Mouse (Mus musculus): ENCODE measurements at regions not wholly inside any gene's neighbourhood (a gene's known extent, or its start where the extent isn't known, plus 50 kb on each side); places are given as distances from the start of the nearest gene placed in this dataset.

DNA sequence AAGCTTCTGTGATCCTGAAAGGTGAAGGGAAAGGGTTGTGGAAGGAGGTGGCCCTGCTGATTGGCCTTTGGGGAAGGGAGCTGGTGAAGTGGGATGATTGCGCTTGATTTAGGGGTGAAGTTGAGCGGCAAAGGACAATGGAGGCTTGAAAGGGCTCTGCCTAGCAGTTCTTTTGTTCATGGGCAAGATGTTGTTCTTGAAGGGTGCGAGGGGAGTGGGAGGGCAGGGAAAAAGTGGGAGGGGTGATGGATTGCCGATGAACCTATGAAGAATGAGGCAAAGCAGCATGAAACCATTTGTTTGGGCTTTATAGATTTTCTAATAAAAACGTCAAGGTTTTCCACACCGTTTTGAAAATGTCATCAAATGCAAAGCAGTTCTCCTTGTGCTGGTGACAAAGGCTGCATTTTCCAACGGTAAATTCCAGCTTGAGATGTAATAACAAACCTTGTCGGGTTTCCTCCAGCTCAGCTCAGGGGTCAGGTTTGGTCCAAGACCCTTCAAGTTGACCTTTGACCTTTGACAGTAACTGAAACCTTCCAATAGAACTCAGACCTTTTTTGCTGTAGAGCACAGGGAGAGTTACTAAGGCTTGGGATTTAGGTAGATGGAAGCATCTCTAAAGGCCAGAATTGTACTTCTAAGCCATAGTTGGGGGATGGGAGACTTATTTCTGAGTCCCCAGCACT is 767.2 kb upstream of the Car8 start:
- no peak for DNase-seq

- no peak for DNase-seq
Observed at GRCm38 (mm10) chr4:9003891-9004290, 765.0 kb upstream of the Car8 start.

- DNase-seq: no peak
Observed at GRCm38 (mm10) chr4:9002380-9002779, 763.5 kb upstream of the Car8 start.

- no peak for DNase-seq
Observed at GRCm38 (mm10) chr4:8998606-8999005, 759.8 kb upstream of the Car8 start.

DNA sequence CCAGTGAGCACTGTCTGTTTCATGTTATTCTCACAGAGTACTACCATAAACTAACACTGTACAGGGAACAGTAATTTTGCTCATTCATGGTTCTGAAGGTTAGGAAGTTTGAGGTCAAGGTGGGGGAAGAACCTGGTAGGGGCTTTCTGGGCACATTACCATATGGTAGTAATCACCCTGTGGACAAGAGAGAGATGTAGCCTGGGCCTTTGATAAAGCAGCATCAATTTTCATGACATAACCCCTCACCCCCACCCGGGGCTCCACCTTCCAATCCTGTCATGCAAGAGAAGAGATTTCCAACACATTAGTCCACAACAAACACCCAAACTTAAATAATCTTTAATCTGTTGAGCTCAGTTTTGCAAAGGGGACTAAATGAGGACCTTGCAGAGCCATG is 753.3 kb upstream of the Car8 start:
- no peak for DNase-seq

DNA sequence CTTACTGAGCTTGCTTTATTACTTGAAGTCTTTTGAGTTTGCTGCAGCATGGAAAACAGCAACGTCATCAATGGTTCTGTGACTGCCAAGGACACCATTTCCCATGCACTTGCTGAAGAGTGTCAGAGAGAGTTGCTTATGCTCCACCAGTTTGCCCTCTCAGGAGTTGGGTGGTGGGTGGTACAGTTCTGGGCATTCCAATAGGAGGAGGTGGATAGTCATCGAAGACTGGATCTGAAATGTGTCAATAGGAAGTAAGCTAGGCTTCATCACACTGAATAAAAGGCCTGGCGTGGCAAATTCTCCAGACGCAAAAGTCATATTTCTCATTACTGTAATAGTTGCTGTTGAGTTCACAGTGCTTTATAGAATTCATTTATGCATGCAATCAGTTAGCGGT is 751.7 kb upstream of the Car8 start:
- DNase-seq: no peak

- no peak for DNase-seq
Observed at GRCm38 (mm10) chr4:8989614-8990013, 750.8 kb upstream of the Car8 start.

DNA sequence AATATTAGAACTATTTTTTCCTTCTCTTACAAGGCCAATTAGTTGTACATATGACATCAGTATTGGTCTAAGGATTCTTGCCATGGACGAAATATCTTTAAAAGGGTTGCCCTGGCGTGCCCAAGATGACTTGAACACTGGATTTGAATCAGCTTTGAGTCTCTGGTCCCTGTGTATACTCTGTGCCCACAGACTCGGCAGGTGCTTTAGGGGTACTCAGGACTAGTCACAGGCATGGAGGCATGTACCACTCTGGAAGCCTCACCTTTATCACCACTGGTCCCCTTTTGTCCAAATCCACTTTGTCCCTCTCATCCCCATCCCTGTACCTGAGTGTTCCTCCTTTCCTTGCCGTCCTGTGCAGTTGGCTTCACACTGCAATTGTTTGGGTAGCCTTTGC is 750.3 kb upstream of the Car8 start:
- DNase-seq: no peak

DNA sequence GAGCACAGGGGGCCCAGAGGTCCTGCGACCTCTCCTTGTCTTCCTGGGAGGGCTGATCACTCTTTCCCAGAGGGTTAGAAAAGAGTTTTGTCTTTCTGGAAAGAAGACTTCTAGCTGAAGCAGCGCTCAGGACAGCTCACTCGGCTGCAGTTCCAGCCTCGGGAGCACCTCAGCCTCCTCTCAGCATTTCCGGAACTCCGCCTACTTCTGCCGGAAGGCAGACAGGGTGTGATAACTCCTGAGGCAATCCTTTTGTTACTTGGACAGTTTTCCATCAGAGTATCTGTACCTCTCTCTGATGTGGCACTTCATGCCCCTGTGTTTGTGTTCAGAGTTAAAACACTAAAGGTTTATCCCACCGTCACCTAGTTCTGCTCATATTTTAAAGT is 749.5 kb upstream of the Car8 start:
- DNase-seq: no peak

DNA sequence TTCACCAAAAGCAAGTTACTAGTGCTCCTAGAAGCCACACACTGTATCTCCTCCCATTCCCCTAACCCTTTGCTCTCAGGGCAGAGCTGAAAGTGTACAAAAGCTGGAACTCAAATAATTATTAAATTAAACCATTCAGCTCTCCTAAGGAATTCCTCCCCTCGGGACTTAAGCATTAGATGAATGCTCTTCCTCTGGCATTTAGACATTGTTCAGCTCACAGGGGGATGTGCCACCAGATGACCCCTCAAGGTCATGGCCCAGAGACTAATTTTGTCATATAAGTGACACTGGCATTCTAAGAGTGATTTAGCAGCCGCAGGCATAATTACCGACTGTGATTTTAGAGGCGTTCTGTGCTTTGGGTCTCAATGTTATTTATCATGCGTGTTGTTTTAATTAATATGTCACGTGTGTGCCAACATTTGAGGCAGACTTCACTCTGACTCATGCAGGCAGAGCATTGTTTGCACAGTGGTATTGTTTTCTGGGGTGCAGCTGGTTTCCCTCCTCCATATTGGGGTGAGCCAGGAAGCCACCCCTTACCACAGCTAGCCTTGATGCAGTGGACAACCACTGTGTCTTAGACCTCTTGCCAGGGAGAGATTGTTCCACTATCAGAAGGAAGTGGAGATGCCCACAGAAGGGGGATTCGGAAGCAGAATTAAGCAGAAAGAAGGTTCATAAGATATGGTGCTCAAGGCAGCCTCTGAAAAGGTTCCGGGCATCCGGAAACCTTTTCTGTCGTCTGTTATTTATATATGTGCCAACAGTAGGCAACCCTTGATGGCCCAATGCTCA is 748.9 kb upstream of the Car8 start:
- no peak for DNase-seq

- DNase-seq: no peak
Observed at GRCm38 (mm10) chr4:8986394-8987091, 747.7 kb upstream of the Car8 start.

DNA sequence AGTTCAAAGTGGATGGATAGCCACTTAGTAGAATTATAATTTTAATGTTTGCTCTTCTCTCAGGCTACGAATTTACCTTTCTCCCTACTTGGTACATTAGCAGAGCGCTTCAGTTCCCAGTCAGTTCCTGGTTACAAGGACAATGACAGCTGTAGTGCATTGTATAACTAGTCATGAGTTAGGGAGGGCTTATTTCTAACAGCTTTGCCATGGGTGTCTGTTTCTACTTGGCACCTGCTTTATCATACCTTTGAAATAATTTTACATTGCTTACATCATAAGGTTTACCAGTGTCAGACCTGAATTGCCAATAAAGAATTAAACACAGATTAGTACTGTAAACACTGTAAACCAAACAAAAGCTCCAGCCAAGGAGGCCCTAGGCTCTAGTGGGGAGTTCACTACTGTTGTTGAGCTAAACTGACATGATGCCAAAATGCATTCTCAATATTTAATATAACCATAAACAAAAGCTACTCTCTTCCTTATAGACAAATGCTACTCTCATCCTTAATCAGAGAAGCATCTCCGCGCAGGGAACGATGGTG is 745.3 kb upstream of the Car8 start:
- DNase-seq: no peak

- no peak for DNase-seq
Observed at GRCm38 (mm10) chr4:8978949-8979348, 740.1 kb upstream of the Car8 start.

DNA sequence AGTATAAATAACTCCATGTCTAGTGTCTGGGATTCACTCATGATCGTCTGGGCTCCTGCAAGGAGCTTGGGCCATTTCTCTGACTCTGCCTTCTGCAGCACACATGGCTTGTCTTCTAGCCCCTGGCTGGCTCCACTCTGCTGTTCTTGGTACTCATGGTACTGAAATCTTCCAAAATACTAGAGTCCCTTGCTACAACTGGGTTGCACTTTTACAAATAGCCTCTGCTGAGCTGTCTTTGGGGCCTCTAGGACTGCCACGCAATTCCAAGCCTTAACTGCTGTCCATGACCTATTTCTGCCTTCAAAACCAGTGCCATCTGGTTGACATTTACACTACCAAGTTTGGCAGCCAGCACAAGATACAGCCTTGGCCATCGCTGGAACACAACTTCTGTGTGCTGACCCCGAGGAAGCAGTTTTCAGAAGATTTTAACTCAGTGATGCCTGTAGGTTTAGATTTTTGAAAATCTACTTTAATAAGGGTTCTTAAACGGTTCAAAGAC is 731.2 kb upstream of the Car8 start:
- DNase-seq: peak; percentile 74 to 78

DNA sequence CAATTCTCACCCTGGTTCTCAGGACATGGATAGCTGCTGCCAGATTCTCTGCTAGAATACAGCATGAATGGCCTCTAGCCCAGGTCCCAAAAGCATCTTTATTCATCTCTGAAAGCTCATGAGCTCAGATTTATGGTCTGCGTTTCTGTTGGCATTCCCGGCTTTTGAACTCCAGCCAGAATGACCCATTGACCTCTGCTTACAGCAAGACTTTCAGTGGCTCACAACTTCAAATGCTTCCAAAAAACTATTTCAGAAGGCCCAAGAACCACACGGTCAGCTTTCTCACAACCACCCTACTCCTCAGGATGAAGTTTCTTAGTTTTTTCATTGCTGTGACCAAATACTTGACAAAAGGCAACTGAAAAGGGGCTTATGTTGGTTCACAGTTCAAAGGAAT is 729.9 kb upstream of the Car8 start:
- DNase-seq: peak; percentile 85 to 88

DNA sequence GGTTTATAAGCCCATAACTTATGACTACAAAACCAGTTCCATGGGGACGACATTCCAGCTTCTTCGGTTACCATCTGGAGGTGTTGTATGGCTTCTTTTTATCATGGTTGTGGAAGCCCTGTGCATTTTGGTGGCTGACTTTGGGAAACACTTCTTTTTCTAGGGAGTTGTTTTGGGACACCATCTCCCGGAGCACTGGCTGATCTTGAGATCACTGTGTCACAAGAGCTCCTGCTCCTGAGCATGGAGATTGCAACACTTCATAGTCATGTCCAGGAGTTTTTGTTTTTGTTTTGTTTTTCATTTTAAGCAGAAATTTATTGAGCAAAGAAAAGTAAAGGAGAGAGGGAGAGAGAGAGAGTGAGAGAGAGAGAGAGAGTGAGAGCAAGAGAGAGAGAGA is 729.1 kb upstream of the Car8 start:
- no peak for DNase-seq

DNA sequence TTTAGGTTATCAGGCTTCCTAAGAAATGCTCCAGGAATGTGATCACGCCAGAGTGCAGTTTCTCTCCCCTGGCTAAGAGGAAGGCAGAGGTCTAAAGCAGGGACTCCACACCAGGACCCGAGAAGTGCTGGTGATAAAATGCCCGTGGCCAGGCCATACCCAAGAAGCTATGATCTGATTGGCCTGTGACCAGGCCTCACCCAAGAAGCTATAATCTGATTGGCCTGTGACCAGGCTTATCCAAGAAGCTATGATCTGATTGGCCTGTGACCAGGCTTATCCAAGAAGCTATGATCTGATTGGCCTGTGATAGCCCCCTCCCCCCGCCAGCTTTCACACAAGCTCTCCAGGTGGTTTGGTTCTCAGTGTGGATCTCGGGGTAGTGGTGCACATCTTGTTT is 726.7 kb upstream of the Car8 start:
- DNase-seq: no peak

DNA sequence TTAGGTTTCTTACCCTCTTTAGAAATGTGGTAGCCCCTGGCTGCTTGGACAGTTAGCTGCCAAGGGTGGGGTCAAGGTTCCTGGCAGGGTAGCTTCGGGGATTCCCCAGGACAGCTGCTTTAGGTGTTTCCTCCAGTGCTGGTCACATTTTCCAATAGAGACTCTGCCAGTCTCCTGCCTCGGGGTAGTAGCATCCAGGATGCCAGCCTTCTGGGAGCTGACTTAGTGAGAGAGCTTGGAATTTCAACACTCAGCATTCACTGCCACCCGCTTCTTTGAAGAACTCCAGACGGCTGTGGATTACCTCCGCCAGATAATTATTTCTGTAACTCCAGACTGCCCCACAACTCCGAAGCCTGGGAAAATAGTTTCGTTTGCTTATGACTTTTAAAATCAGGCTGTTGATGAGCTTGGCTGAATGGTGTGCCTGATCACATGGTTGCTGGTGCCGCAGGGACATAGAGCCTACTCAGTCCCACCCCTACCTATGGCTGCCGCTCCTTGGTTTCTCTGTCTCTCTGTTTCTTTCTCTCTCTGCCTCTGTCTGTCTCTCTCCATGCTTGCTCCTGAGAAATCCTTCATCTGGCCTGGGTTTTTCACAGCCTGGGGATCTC is 724.2 kb upstream of the Car8 start:
- no peak for DNase-seq

DNA sequence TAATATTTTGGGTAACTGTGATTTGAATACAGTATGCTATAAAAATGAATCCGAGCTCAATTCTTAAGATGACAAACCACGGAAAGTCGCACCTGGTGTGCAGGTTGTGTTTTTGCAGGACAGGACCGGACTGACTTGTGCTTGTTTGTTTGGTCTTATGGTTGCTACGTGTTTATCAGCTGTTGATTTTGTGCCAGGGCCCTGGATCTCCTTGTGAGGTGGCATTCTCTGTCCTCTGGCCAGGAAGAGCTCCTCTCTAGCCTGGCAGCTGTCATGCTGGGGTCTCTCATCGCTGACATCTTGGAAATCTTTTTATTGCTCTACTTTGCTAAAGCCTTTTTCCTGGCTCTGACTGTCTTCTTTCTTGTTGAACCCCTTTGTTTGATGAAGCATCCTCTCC is 723.0 kb upstream of the Car8 start:
- DNase-seq: no peak

GRCm38 (mm10) chr4:8957771-8958170 is 718.9 kb upstream of the Car8 start:
- no peak for DNase-seq

DNA sequence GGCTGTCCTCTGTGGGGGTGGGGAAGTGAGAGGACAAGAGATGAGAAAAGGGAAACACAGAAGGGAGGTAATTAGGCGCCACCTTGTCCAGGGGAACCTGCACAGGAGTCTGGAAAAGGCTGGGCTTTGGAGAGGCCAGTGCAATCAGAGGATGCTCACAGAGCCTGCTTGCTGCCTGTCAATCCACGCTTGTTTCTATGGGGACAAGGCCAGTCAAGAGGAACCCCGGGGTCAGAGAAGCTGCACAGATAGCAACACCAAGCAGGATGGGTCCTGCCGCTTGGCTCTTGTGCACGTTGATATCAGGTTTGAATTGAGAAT is 718.1 kb upstream of the Car8 start:
- DNase-seq: no peak

DNA sequence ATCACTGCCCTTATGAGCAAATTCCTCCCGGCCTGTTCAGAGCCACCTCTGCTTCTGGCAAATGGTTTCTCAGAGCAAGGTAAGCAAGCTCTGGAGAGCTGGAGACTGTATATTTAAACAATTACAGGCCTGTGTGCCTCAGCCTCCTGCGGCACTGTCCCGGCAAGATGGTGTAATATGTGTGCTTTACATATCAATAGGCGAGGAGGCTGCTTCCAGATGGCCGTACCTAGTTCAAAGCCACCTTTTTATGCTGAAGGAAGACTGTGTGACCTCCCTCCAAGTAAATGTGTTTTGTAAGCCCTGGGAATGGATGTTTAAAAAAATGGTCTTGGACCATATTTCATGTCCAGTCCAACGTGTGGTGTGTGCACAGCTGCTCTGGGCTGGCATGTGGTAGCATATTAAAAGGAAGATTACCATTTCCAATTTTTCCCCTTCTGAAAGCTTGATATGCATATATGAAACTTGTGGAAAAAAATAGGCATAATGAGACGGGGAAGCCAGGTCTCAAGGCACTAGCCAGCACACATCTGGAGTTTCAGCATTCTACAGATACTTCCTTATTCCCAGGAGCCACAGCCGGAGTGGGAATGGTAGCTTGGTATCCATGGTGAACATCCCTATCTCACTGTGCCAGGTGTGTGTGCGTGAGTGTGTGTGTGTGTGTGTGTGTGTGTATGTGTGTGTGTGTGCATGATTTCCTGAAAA is 717.6 kb upstream of the Car8 start:
- DNase-seq: no peak
